Mouse (Mus musculus) intestine, embryonic 15.5 days (tissue): ENCODE measurements at regions not wholly inside any gene's neighbourhood (a gene's known extent, or its start where the extent isn't known, plus 50 kb on each side); places are given as distances from the start of the nearest gene placed in this dataset.

Source experiments
- ATAC-seq: fragments of 200-750 bp; cut with Nextera tagmentation; 2 replicates; pipeline ENCODE4 v1.8.0; 2017; ENCODE audit warnings: moderate TSS enrichment, moderate library complexity
- H3K27ac ChIP-seq: fragments of 300-500 bp; sonication (generic); 2 replicates; pipeline ENCODE4 v1.5.1; 2015; ENCODE audit warnings: mild to moderate bottlenecking, inconsistent platforms
- H3K27me3 ChIP-seq: fragments of 300-500 bp; sonication (generic); replicated peaks from 2 replicates; pipeline ENCODE4 v1.6.1; 2015; ENCODE audit warnings: inconsistent platforms
- H3K36me3 ChIP-seq: fragments of 300-500 bp; sonication (generic); 2 replicates; pipeline ENCODE4 v1.6.1; 2015; ENCODE audit warnings: inconsistent platforms
- H3K4me1 ChIP-seq: fragments of 300-500 bp; sonication (generic); replicated peaks from 2 replicates; pipeline ENCODE4 v1.6.1; 2015; ENCODE audit warnings: inconsistent platforms
- H3K4me2 ChIP-seq: fragments of 300-500 bp; sonication (generic); replicated peaks from 2 replicates; pipeline ENCODE4 v1.6.1; 2015; ENCODE audit warnings: mild to moderate bottlenecking, inconsistent platforms
- H3K4me3 ChIP-seq: fragments of 300-500 bp; sonication (generic); replicated peaks from 2 replicates; pipeline ENCODE4 v1.5.1; 2015; ENCODE audit warnings: inconsistent platforms
- H3K9ac ChIP-seq: fragments of 300-500 bp; sonication (generic); 2 replicates; pipeline ENCODE4 v1.6.1; 2015; ENCODE audit warnings: inconsistent platforms
- H3K9me3 ChIP-seq: fragments of 300-500 bp; sonication (generic); 2 replicates; pipeline ENCODE4 v1.6.1; 2016; ENCODE audit warnings: inconsistent platforms
- WGBS: fragments of 180-500 bp; shearing (Covaris S2); methylation state at CpG from one replicate; pipeline ENCODE4 v1.1.7; 2015; 5-methylcytosine and 5-hydroxymethylcytosine counted together

DNA sequence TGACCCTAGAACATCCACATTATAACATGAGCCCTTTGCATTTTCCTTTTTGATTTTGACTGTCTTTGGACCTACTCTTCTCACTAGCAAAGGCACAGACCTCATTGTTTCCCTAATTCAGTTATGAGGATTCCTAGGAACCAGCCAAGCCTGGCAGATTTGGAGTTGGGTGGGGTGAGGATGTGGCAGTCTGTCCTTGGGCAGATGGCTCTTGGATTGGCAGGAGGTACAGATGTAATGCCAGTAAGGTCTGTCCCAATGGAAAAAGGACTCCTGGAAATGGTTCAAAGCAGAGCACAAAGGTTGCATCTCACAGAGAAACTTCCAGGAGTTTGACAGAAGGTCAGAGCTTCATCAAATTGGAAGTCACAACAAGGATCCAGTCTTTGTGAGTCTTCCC is 121.2 kb downstream of the Ttc32 start:
- ATAC-seq, result no peak
- H3K4me2 ChIP-seq, result no peak overlapping the region

DNA sequence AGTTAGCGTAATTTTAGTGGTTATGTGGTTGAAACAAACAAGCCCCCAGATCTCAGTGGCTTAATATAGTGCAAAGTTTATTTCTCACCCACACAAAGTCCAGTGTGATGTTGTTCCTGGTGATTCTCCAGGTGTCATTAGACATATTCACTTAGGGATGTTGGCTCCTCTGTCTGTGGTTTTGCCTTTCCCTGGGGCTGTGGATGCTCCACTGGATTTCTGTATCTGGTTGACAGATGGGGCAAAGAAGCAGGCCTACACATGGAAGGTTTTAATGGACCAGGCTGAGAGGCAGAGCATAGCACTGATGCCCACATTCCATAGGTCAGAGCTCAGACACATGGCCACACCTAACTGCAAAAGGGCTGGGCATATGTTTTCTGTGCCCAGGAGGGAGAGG is 121.6 kb downstream of the Ttc32 start:
- H3K36me3 ChIP-seq, result no peaks in the 10 kb centered on the region
- 86% methylated on average over 1 of the region's 1 CpGs for WGBS

More for the DNA sequence above, 121.2 kb downstream of the Ttc32 start:
- H3K27me3 ChIP-seq, result no peaks in the 10 kb centered on the region
- H3K4me1 ChIP-seq, result no peaks in the 10 kb centered on the region
- H3K36me3 ChIP-seq, result no peaks in the 10 kb centered on the region
- H3K27ac ChIP-seq, result no peak overlapping the region
- H3K9ac ChIP-seq, result no peak overlapping the region
- H3K4me3 ChIP-seq, result no peak overlapping the region
- no peaks in the 10 kb centered on the region for H3K9me3 ChIP-seq

DNA sequence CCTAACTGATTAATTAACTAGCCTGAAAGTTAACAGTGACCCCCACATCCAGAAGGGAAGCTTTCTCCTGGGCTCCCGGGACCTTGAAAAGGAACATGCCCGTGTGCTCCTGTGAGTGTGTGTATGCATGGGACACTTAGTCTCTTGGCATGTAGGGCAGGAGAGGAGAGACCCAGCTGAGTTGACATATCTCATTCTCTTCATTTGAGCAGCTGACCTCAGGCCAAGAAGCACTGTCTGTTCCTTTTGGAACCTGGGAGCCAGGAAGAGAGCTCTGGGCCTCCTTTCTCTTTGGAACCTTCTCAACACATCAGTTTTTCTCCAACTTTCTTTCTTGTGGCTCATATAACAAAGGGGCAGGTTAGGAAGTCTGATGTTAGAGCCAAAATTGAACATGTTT is 124.7 kb downstream of the Ttc32 start:
- Histone ChIP-seq H3K27me3 (no peaks in the 10 kb centered on the region), H3K27ac (no peak overlapping the region), H3K36me3 (no peaks in the 10 kb centered on the region), H3K9me3 (no peaks in the 10 kb centered on the region), H3K4me1 (no peaks in the 10 kb centered on the region), H3K9ac (no peak overlapping the region), H3K4me2 (no peak overlapping the region), H3K4me3 (no peak overlapping the region)
- no peak for ATAC-seq
- 77% methylated on average over 2 of the region's 2 CpGs for WGBS

More for the DNA sequence above, 121.6 kb downstream of the Ttc32 start:
- no peak overlapping the region for H3K9ac ChIP-seq
- no peaks in the 10 kb centered on the region for H3K9me3 ChIP-seq
- H3K4me2 ChIP-seq, result no peak overlapping the region
- no peak for ATAC-seq
- H3K4me3 ChIP-seq, result no peak overlapping the region
- no peak overlapping the region for H3K27ac ChIP-seq
- H3K27me3 ChIP-seq, result no peaks in the 10 kb centered on the region
- H3K4me1 ChIP-seq, result no peaks in the 10 kb centered on the region

DNA sequence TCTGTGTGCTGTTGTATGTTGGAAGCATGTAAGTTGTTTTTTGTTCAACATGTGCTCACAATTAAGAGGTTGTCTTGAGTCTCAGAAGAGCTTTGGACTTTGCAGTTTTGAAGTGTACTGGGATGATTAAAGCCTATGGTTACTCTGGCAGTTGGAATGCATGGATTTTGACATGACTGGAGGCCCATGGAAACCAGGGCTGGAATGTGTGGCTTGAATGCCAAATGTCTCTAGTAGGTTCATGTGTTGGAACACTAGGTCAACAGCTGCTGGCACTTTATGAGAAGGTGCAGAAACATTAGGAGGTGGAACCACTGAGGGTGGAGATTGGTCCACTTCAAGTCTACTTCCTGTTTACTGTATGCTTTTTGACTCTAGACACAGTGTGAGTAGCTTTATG is 127.0 kb downstream of the Ttc32 start:
- Histone ChIP-seq H3K4me1 (no peaks in the 10 kb centered on the region), H3K4me2 (no peak overlapping the region), H3K36me3 (no peaks in the 10 kb centered on the region), H3K4me3 (no peak overlapping the region), H3K9me3 (no peaks in the 10 kb centered on the region), H3K9ac (no peak overlapping the region), H3K27ac (no peak overlapping the region), H3K27me3 (no peaks in the 10 kb centered on the region)
- ATAC-seq, result no peak

DNA sequence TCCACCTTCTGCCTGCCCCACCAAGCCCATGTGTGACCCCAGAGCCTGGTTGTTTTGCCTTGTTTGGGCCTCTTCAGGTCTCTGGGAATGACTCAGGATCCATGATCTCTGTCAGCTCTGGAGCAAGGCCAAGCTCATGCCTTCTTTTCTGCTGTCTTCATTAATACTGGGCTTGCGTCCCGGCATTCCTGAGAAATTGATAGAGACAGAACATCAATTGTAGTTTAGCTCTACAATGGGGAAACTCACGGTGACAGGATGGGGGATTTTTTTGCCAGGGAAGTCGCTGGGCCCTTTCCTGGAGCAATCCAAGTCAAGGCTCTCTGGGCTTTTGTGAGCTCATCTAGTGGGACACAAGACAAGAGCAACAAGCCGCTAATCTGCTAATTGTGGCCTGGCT is 129.0 kb downstream of the Ttc32 start:
- 68% methylated on average over 5 of the region's 5 CpGs for WGBS
- H3K27ac ChIP-seq, result no peak overlapping the region
- no peaks in the 10 kb centered on the region for H3K36me3 ChIP-seq
- H3K4me1 ChIP-seq, result no peaks in the 10 kb centered on the region
- no peaks in the 10 kb centered on the region for H3K27me3 ChIP-seq
- no peak overlapping the region for H3K9ac ChIP-seq
- no peak overlapping the region for H3K4me3 ChIP-seq
- no peaks in the 10 kb centered on the region for H3K9me3 ChIP-seq
- H3K4me2 ChIP-seq, result no peak overlapping the region
- no peak for ATAC-seq

DNA sequence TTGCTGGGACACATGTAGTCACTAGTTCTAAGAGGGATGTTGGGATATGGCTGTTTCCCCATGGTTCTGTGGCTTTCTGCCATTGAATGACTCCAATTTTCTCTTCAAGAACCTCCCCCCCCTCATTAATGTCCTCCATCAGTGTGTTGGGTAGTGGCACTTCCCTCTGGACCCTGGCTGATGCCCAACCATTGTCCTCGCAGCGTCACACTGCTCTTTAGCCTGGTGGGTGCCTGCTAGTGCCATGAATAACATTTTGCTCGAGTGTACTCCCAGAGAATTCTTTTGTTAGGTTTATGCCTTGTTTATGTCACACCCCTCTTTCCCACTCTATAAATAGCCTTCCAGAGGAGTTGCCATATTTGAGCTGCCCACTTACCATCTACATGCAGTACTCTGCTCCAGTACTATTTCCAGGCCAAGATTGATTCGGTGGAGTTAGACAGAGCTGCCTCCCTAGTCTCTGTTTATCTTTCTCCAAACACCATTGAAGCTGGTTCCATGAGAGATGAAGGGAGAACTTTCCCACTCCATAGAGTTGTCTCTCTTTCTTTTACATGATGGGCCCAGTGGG is 135.7 kb downstream of the Ttc32 start:
- no peaks in the 10 kb centered on the region for H3K4me1 ChIP-seq
- no peak overlapping the region for H3K9ac ChIP-seq
- 63% methylated on average over 4 of the region's 4 CpGs for WGBS
- no peak overlapping the region for H3K4me2 ChIP-seq
- no peaks in the 10 kb centered on the region for H3K27me3 ChIP-seq
- no peaks in the 10 kb centered on the region for H3K9me3 ChIP-seq
- no peak for ATAC-seq
- no peaks in the 10 kb centered on the region for H3K36me3 ChIP-seq
- no peak overlapping the region for H3K4me3 ChIP-seq
- no peak overlapping the region for H3K27ac ChIP-seq

DNA sequence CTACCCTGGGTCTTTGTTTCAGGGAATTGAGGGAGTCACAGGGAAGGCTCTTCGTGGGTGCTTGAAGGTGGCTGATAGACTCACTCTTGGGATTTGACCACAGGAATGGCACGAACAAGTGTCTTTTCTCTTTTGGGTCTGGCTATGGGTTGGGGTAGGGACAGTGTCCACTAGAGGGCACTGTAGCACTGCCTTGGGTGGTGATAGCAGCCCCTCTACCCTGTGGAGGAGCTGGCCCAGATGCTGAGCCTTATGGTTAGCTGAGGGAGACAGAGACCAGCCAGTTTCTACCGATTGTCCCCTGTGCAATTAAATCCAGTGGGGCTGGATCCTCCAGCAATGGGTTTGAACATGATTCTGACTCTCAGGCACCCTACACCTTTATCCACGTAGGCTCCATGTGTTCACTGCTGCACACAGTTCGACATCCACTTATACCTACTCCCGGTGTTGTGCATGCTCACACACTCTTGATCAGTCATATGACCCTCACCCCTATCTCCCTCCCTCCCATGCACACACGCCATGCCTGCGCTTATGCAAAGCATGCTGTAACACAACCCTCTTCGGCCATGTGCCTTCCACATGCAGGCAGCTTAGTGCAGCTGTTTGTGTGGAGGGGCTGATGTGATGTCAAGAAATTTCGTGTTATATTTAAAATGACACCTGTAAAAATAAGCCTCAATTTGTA is 136.6 kb downstream of the Ttc32 start:
- peak; percentile 80 for ATAC-seq
- WGBS, result 56% methylated on average over 10 of the region's 10 CpGs
- Histone ChIP-seq H3K4me3 (no peak overlapping the region), H3K9me3 (no peaks in the 10 kb centered on the region), H3K4me2 (no peak overlapping the region), H3K27ac (no peak overlapping the region), H3K27me3 (no peaks in the 10 kb centered on the region), H3K4me1 (no peaks in the 10 kb centered on the region), H3K36me3 (no peaks in the 10 kb centered on the region), H3K9ac (no peak overlapping the region)

DNA sequence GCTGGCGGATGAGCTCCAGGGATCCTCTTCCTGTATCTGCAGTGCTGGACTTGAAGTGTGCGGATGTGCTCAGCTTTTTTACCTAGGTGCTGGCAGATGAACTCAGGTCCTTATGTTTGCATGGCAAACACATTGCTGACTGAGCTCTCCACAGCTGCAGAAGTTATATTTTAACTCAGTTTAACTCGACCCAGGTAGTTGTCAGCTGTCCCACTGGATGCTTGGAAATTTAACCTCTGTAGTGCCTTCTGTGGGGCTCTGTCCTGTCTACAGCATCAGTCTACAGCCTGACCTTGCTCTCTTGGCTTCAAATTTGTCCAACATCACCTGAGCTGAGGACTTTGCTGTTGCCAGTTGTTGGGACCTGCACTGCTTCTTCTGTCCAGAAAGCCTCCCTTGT is 139.2 kb downstream of the Ttc32 start:
- H3K9ac ChIP-seq, result no peak overlapping the region
- ATAC-seq, result peak; percentile 28; the same call in 1 of the 2 replicates
- no peak overlapping the region for H3K4me2 ChIP-seq
- no peaks in the 10 kb centered on the region for H3K4me1 ChIP-seq
- no peaks in the 10 kb centered on the region for H3K9me3 ChIP-seq
- H3K4me3 ChIP-seq, result no peak overlapping the region
- H3K27me3 ChIP-seq, result no peaks in the 10 kb centered on the region
- H3K27ac ChIP-seq, result no peak overlapping the region
- no peaks in the 10 kb centered on the region for H3K36me3 ChIP-seq
- WGBS, result 52% methylated on average over 3 of the region's 3 CpGs

DNA sequence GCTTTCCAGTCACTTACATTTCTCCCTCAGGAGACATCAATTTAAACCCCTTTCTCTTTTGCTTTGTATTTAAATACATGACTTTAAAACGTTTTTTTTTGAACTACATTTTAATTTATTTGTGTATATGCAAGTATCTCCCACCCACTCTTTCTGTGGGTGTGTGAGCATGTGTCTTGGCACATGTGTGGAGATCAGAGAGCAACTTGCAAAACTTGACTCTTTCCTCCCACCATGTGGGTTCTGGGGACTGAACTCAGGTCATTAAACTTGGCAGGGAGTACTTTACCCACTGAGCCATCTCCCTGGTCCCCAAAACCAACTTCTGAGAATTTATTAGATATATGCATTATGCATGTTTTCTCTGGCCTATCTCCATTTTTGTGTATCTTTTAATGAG is 143.9 kb downstream of the Ttc32 start:
- Histone ChIP-seq H3K36me3 (no peaks in the 10 kb centered on the region), H3K27ac (no peak overlapping the region), H3K9ac (no peak overlapping the region), H3K4me1 (no peaks in the 10 kb centered on the region), H3K27me3 (no peaks in the 10 kb centered on the region), H3K4me2 (no peak overlapping the region), H3K9me3 (no peaks in the 10 kb centered on the region), H3K4me3 (no peak overlapping the region)
- no peak for ATAC-seq
- WGBS, result 24% methylated on average over 1 of the region's 1 CpGs

DNA sequence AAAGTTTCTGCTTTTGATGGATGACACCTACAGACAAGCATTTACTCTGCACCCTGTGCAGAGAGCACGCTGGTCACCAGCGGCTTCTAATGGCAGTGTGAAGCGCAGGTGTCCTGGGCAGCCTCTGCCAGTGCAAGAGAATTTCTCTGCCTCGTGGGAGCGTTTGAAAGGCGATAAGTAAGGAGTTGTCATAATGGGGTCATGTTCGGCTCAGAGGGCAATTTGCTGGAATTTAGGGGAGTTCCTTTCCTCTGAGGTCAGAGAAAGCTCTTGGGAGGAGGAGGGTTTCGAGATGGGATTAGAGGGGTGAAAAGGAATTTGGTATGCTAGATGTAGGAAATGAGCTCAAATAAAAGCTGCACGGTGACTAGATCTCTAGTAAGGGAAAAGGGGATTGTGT is 144.5 kb downstream of the Ttc32 start:
- 34% methylated on average over 9 of the region's 9 CpGs for WGBS
- Histone ChIP-seq H3K9ac (no peak overlapping the region), H3K4me2 (no peak overlapping the region), H3K9me3 (no peaks in the 10 kb centered on the region), H3K27me3 (no peaks in the 10 kb centered on the region), H3K4me3 (no peak overlapping the region), H3K4me1 (no peaks in the 10 kb centered on the region), H3K27ac (no peak overlapping the region), H3K36me3 (no peaks in the 10 kb centered on the region)
- no peak for ATAC-seq

DNA sequence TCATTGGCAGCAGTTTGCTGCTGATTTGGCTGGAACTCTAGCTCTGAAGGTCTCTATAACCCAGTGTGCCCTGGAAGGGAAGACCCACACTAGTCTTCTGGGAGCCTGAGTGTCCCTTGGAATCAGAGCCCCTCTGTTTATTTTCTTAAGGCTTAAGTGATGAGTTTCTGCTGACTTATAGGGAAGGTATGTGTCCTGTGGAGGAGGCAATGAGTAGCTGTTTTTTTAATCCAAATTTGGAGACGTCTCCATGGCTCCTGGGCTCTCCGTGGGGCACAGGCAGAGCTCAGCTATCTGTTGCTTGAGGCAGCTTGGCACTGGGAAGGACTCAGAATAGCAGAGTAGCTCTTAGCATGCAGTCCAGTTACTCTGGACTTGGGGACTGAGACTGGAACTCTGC is 146.4 kb downstream of the Ttc32 start:
- no peak overlapping the region for H3K4me2 ChIP-seq
- no peak overlapping the region for H3K27ac ChIP-seq
- no peaks in the 10 kb centered on the region for H3K27me3 ChIP-seq
- WGBS, result 34% methylated on average over 2 of the region's 2 CpGs
- no peak overlapping the region for H3K9ac ChIP-seq
- no peaks in the 10 kb centered on the region for H3K36me3 ChIP-seq
- H3K4me1 ChIP-seq, result no peaks in the 10 kb centered on the region
- no peaks in the 10 kb centered on the region for H3K9me3 ChIP-seq
- H3K4me3 ChIP-seq, result no peak overlapping the region
- no peak for ATAC-seq

DNA sequence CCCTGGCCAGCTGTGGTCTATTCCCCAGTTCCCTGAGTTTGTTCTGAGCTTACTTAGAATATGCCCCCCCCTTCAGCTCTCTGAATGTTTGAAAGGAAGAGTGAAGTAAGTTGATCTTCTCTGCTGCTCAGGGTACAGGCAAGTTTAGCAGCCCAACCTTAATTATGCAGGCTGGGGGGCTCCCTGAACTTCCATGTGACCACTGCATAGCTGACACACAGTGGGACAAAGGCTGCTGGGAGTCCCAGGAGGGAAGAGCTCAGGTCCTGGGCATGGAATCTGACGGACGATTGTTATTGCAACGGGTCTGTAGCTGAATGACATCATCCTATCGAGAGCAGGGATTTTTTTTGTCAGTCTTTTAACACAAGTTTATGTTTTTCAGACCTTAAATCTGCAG is 148.8 kb downstream of the Ttc32 start:
- no peak overlapping the region for H3K4me2 ChIP-seq
- H3K36me3 ChIP-seq, result no peaks in the 10 kb centered on the region
- H3K9me3 ChIP-seq, result no peaks in the 10 kb centered on the region
- WGBS, result 34% methylated on average over 4 of the region's 4 CpGs
- H3K27ac ChIP-seq, result no peak overlapping the region
- no peak for ATAC-seq
- no peaks in the 10 kb centered on the region for H3K27me3 ChIP-seq
- no peak overlapping the region for H3K4me3 ChIP-seq
- no peaks in the 10 kb centered on the region for H3K4me1 ChIP-seq
- H3K9ac ChIP-seq, result no peak overlapping the region

DNA sequence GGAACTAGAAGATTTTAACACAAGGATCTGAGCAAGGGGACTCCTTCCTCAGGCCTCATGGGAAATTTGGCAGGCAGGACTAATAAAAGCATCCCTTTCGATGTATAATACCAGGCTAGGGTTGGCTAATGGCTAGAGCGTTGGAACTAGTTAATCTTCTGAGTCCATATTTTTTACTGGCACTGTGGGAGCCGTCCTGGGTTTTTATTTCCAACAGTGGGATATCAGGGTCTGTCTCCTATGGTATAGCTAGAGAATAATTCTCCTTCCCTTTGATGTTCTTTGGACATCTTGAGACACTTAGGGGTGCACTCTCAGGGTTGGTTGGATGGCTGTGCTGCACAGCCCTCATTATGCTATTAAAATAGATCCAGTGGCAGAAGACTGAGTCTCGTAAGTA is 150.9 kb downstream of the Ttc32 start:
- no peaks in the 10 kb centered on the region for H3K27me3 ChIP-seq
- H3K36me3 ChIP-seq, result no peaks in the 10 kb centered on the region
- no peaks in the 10 kb centered on the region for H3K9me3 ChIP-seq
- H3K4me3 ChIP-seq, result no peak overlapping the region
- WGBS, result 87% methylated on average over 4 of the region's 4 CpGs
- no peaks in the 10 kb centered on the region for H3K4me1 ChIP-seq
- H3K9ac ChIP-seq, result no peak overlapping the region
- H3K27ac ChIP-seq, result no peak overlapping the region
- no peak for ATAC-seq
- H3K4me2 ChIP-seq, result no peak overlapping the region
